Mouse (Mus musculus) liver, embryonic 14.5 days (tissue): Measurements from ENCODE around the gene Kcnn1. TPM values are rescaled to one million over a fixed set of nuclear protein-coding genes. Genes with fewer than 3 reads are reported as not detected.
A peak's percentile ranks its signal among the peaks of the same experiment; 100 is the strongest.

Experiments
- ATAC-seq: fragments of 200-750 bp; cut with Nextera tagmentation; 2 replicates; pipeline ENCODE4 v1.8.0; 2017; ENCODE audit warnings: moderate number of reproducible peaks, mild to moderate bottlenecking, moderate library complexity; ENCODE audit not compliant: insufficient read depth
- DNase-seq, 3 experiments: peaks; one replicate each; pipeline ENCODE4 v3.0.0-alpha.2; 2012 to 2013; ENCODE audit warnings: low read depth in 3 of 3, low spot score in 3 of 3
- H3K27ac ChIP-seq: fragments of 300-500 bp; sonication (generic); 2 replicates; pipeline ENCODE4 v1.5.1; 2014; ENCODE audit warnings: moderate library complexity, mild to moderate bottlenecking, control low read depth, inconsistent platforms
- H3K27me3 ChIP-seq: fragments of 300-500 bp; sonication (generic); 2 replicates; pipeline ENCODE4 v1.6.1; 2014; ENCODE audit warnings: mild to moderate bottlenecking, low read length, moderate library complexity; ENCODE audit not compliant: control insufficient read depth, insufficient read depth
- H3K36me3 ChIP-seq: fragments of 300-500 bp; sonication (generic); replicated peaks from 2 replicates; pipeline ENCODE4 v1.6.1; 2014; ENCODE audit warnings: low read depth; ENCODE audit not compliant: control insufficient read depth, insufficient read depth
- H3K4me1 ChIP-seq, 2 experiments: fragments of 200-500 bp in 1 of 2; fragments of 300-500 bp in 1 of 2; sonication (generic) in 1 of 2; replicated peaks; 2 replicates each; pipeline ENCODE4 v1.6.1; 2012 to 2014; ENCODE audit warnings: antibody characterized with exemption in 1 of 2, inconsistent platforms in 1 of 2, low read length in 1 of 2; ENCODE audit not compliant: control insufficient read depth in 2 of 2, insufficient read depth in 2 of 2
- H3K4me2 ChIP-seq: fragments of 300-500 bp; sonication (generic); 2 replicates; pipeline ENCODE4 v1.6.1; 2014; ENCODE audit warnings: low read depth, mild to moderate bottlenecking, control low read depth, moderate library complexity
- H3K4me3 ChIP-seq, 2 experiments: fragments of 200-500 bp in 1 of 2; fragments of 300-500 bp in 1 of 2; sonication (generic) in 1 of 2; 2 replicates each; pipeline ENCODE4 v1.5.1; 2012 to 2014; ENCODE audit warnings: low read depth in 2 of 2, low read length in 2 of 2, mild to moderate bottlenecking in 2 of 2, control low read depth in 1 of 2, inconsistent platforms in 1 of 2, moderate library complexity in 1 of 2; ENCODE audit not compliant: insufficient read depth in 1 of 2
- H3K9ac ChIP-seq: fragments of 300-500 bp; sonication (generic); replicated peaks from 2 replicates; pipeline ENCODE4 v1.6.1; 2014; ENCODE audit warnings: mild to moderate bottlenecking, control low read depth, moderate library complexity
- H3K9me3 ChIP-seq: fragments of 300-500 bp; sonication (generic); 2 replicates; pipeline ENCODE4 v1.6.1; 2016; ENCODE audit warnings: low read length, mixed read lengths; ENCODE audit not compliant: control insufficient read depth
- CTCF ChIP-seq: IDR thresholded peaks from 2 replicates; pipeline ENCODE4 v1.5.1; 2016; ENCODE audit warnings: antibody characterized with exemption, low read depth, control low read depth
- EP300 ChIP-seq: IDR thresholded peaks from 2 replicates; pipeline ENCODE4 v1.6.1; 2016; ENCODE audit warnings: antibody characterized with exemption, low read depth
- WGBS: fragments of 180-500 bp; shearing (Covaris S2); extraction: QIAGEN DNeasy Blood & Tissue Kit; methylation state at CpG from one replicate; pipeline ENCODE4 v1.1.7; 2014; ENCODE audit not compliant: insufficient replicate concordance; 5-methylcytosine and 5-hydroxymethylcytosine counted together
- polyA plus RNA-seq, 2 experiments: library from polyadenylated mRNA; depleted of rRNA in 1 of 2; stranded (reverse) in 1 of 2; unstranded in 1 of 2; fragments of >200 nt; fragmentation: Nextera tagmentation in 1 of 2; extraction: Ambion mirVana in 1 of 2; gene quantifications; 2 replicates each; pipeline versions ENCODE4 v1.2.1 to v1.2.3; 2012 to 2014

The Kcnn1 gene
- polyA plus RNA-seq, 2 experiments: 0.17 to 0.27 TPM

DNA sequence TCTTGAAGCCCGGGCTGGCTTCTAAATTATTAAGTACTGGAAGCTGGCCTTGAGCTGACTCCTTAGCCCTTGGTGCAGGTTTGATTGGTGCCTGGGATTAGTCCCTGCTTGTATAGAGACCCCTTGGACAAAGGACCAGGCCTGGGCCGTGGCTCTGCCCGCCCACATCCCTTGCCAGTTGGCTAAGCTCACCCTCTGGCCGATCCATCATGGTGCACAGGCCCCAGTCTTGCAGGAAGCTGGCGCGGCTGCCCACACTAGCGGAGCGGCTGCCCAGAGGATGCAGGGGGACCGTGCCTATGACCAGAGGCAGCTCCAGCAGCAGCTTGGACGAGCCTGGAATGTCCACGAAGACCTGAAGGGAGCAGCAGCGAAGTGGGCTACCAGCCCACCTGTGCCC, 26.4 kb downstream of the Kcnn1 start:
- peak overlapping the region; percentile 2 to 27; a peak in 3 of 4 replicates for H3K4me3 ChIP-seq
- peak overlapping the region; percentile 32 for H3K9ac ChIP-seq
- H3K4me1 ChIP-seq: peaks cover 34 to 53% of the 10 kb centered on the region in 2 experiments
- ATAC-seq (no peak), DNase-seq (no peak)
- H3K36me3 ChIP-seq: peaks cover 22% of the 10 kb centered on the region
- TF ChIP-seq CTCF (no peak), EP300 (no peak)
- H3K9me3 ChIP-seq: no peaks in the 10 kb centered on the region
- no peaks in the 10 kb centered on the region for H3K27me3 ChIP-seq
- WGBS: 89% methylated on average over 12 of the region's 12 CpGs
- peak overlapping the region; percentile 83 for H3K4me2 ChIP-seq
- peak overlapping the region; percentile 81 for H3K27ac ChIP-seq

DNA sequence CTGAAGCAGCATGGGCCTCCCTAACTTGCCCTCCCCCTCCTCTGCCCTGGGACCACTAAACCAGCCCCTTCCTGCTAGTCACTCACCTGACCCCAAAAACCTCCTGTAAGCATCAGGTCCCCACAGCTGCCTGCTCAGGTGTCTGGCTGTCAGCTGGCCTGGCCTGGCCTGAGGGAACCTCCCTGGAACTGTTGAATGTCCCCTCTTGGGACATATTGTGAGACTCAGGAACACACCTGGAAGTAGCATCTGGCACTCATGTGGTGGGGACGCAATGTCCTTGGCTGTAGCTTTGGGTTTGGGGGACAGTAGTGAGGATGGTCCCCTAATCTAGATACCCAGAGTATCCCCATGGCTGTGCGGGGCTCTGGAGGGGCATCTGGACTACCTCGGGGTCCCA, 29.0 kb downstream of the Kcnn1 start:
- Histone ChIP-seq H3K9ac (no peak overlapping the region), H3K4me1 (peaks cover 23 to 38% of the 10 kb centered on the region in 2 experiments), H3K9me3 (no peaks in the 10 kb centered on the region), H3K4me3 (no peak overlapping the region), H3K36me3 (peaks cover 22% of the 10 kb centered on the region), H3K27me3 (no peaks in the 10 kb centered on the region), H3K27ac (no peak overlapping the region), H3K4me2 (no peak overlapping the region)
- DNase-seq: no peak
- ATAC-seq: no peak
- TF ChIP-seq EP300 (no peak), CTCF (no peak)
- 93% methylated on average over 3 of the region's 3 CpGs for WGBS

DNA sequence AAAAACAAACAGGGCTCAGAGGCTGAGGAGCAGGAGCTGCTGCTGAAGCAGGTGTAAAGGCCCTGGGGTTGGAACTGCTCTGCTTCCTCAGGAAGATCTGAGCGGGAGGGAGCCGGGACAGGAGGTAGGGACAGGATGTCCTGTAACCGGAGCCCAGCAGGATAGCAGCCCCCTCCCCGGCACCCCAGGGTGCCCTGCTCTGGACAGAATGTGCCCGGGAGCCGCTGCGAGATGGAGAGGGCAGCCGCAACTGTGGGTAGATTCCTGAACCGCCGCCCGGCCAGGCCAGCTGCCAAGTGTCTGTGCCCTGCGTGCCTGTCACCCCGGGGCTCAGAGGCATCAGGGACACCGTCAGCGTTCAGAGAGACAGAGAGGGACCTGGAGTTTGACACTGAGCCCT, 29.5 kb downstream of the Kcnn1 start:
- 60% methylated on average over 15 of the region's 15 CpGs for WGBS
- Histone ChIP-seq H3K4me2 (no peak overlapping the region), H3K27me3 (no peaks in the 10 kb centered on the region), H3K36me3 (peaks cover 22% of the 10 kb centered on the region), H3K9me3 (no peaks in the 10 kb centered on the region), H3K4me1 (peaks cover 23 to 38% of the 10 kb centered on the region in 2 experiments), H3K9ac (no peak overlapping the region), H3K27ac (no peak overlapping the region; the same call in 1 of the 2 replicates), H3K4me3 (no peak overlapping the region)
- ATAC-seq (no peak), DNase-seq (no peak)
- TF ChIP-seq CTCF (no peak), EP300 (no peak)

DNA sequence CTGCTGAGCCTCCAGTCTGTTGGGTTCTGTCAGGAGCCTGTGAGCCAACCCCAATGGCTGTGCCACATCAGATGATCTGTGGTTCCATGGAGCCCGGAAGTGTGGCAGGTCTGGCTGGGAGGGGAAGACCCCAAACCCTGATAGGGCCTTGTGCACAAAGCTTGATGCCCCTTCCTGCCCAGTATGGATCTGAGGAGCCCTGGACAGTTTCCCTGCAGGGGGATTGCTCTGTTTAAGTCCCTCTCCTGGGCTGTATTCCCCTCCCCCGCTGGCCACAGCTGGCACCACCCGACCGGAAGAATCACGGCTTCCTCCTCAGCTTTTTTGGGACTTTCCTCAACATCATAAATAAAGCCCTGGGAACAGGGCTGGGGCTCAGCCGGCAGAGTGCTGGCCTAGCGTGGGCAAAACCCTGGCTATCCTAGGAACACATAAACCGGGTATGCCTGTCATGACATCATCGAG, 30.0 kb downstream of the Kcnn1 start:
- DNase-seq: no peak
- WGBS: 36% methylated on average over 9 of the region's 9 CpGs
- ATAC-seq: no peak
- Histone ChIP-seq H3K27me3 (no peaks in the 10 kb centered on the region), H3K27ac (no peak overlapping the region), H3K9ac (no peak overlapping the region), H3K9me3 (no peaks in the 10 kb centered on the region), H3K36me3 (peaks cover 22% of the 10 kb centered on the region), H3K4me2 (no peak overlapping the region), H3K4me3 (no peak overlapping the region), H3K4me1 (peaks cover 23 to 36% of the 10 kb centered on the region in 2 experiments)
- no peak for TF ChIP-seq CTCF
- no peak for TF ChIP-seq EP300

DNA sequence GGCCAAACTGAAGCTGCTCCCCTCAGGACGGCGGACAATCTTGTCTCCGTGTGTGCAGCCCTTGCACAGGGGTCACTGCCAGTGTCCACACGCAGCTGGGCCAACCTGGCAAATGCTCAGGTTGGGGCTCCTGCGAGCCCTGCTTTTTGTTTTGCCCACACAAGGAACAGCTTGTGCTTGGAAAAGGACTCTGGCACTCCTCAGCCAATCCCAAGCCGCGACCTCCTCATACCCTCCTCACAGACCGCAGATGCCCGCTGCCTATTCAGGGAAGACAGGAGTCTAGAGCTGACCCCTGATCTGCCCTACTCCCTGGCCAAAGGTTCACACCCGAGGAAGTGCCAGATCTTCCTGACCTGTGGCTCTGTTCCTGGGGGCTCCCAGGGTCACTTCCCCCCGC, 30.7 kb downstream of the Kcnn1 start:
- Histone ChIP-seq H3K4me1 (peaks cover 23 to 35% of the 10 kb centered on the region in 2 experiments), H3K9ac (no peak overlapping the region)
- 72% methylated on average over 11 of the region's 11 CpGs for WGBS

More for the DNA sequence above, 30.7 kb downstream of the Kcnn1 start:
- peaks cover 22% of the 10 kb centered on the region for H3K36me3 ChIP-seq
- no peak overlapping the region for H3K4me2 ChIP-seq
- H3K27ac ChIP-seq: no peak overlapping the region
- no peak for ATAC-seq
- no peaks in the 10 kb centered on the region for H3K27me3 ChIP-seq
- DNase-seq: no peak
- H3K4me3 ChIP-seq: no peak overlapping the region
- H3K9me3 ChIP-seq: no peaks in the 10 kb centered on the region
- TF ChIP-seq EP300 (no peak), CTCF (no peak)
